Mouse (Mus musculus) megakaryocyte progenitor cell, adult 5-6 weeks (primary cell): Measurements from ENCODE around the gene 0610012G03Rik. TPM values are rescaled to one million over a fixed set of nuclear protein-coding genes. Genes with fewer than 3 reads are reported as not detected.

Experiments used
- ATAC-seq: replicated peaks from 2 replicates; pipeline ENCODE4 v1.8.0; 2016; ENCODE audit warnings: mild to moderate bottlenecking, moderate TSS enrichment, inconsistent platforms; ENCODE audit not compliant: poor library complexity
- total RNA-seq, 2 experiments: library from RNA; stranded (forward) in 1 of 2; stranded (reverse) in 1 of 2; fragments of 157-497, 149-512 nt in 1 of 2; fragments of 200-1000 nt in 1 of 2; gene quantifications; 2 replicates each; pipeline versions ENCODE4 v1.2.3 to v1.2.4; 2015 to 2017

0610012G03Rik gene
- total RNA-seq, 2 experiments from 2014 or later, result 14.1 to 28.3 TPM

DNA sequence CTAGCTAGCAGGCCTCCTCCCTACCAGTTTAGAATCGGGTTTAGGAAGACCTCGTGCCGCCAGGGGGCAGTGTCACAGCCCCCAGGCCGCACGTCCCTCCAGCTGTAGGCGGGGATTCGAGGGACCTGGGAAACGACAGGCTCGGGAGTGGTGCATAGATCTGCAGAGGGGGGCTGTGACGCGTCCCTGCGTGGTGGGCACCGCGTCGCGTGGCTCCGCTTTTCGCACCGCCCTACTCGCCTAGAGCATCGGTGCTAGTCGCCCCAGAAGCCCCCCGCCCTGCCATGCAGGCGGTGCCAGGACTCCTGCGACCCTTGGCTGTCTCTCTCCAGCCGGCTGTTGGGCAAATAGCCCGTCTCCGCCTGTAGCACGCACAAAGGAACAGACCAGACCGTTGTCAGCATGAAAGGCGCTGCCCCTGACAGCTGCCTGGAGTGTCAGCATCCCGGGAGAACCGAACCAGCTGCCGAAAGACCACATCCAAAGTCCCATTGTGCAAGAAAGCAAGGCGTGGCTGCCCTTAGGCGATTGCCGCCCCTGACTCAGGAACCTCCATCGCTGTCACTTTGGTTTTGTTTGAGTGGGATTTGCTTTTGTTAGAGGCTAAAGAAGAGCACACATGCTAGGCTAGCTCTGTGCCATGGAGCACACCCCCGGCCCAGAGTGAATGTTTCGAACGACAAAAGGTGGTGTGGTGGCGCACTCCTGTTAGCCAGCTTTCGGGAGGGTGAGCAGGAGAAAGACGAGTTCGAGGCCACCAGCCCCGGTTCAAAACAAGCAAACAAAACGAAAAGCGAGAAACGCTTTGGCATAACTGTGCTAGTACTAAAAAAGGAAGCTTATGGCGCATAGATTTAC, 15.2 kb downstream of the 0610012G03Rik start:
- peak; percentile 92 for ATAC-seq

DNA sequence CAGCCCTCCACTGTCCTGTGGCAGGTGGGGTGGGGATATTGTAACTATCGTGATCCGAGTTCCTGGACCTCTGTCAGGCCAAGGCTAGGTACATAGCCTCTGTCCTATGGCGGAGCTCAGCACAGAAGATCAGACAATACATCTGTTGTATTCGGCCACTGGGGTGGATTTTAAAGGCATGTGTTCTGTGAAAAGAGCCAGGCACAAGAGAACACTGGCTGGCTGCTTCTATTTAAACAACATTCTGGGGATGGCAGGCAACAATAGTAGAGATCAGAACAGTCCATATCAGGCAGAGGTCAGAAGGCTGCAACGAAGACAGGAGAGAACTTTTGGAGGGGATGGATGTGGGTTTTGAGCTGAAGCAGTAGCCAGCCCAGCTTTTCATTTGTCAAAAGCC, 16.0 kb downstream of the 0610012G03Rik start:
- ATAC-seq, result no peak

- ATAC-seq, result no peak
Measured at GRCm38 (mm10) chr16:31931330-31931729, 17.0 kb downstream of the 0610012G03Rik start.

- no peak for ATAC-seq
Measured at GRCm38 (mm10) chr16:31927412-31927811, 20.9 kb downstream of the 0610012G03Rik start.

GRCm38 (mm10) chr16:31926547-31927182, 21.6 kb downstream of the 0610012G03Rik start:
- no peak for ATAC-seq

GRCm38 (mm10) chr16:31926091-31926490, 22.2 kb downstream of the 0610012G03Rik start:
- ATAC-seq, result no peak

- ATAC-seq, result no peak
Measured at GRCm38 (mm10) chr16:31924368-31924767, 23.9 kb downstream of the 0610012G03Rik start.

DNA sequence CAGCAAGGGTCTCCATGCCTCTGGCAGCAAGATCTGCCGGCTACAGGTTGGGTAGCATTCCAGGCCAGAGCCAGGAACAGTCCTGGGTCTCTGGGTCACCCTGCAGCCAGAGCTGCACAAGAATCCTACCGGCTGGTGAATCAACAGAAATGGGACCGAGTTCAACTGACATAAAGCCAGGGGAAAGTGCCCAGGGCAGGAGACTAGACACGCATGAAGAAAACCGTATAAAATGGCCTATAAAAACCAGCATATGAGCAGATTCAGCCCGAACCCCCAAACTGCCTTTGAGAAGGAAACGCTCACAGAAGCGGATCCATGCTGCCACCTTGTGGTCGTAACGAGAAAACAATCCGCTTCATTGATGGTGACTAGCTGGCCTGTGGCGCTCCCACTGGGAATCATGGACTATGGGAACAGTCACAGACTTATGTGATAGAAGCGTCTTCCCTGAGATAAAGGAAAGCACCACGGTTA, 30.0 kb downstream of the 0610012G03Rik start:
- peak; percentile 94 for ATAC-seq

GRCm38 (mm10) chr16:31917776-31918175, 30.5 kb downstream of the 0610012G03Rik start:
- ATAC-seq, result no peak

- ATAC-seq, result no peak
Measured at GRCm38 (mm10) chr16:31910281-31910847, 37.9 kb downstream of the 0610012G03Rik start.

- ATAC-seq, result no peak
Measured at GRCm38 (mm10) chr16:31908959-31909358, 39.3 kb downstream of the 0610012G03Rik start.

DNA sequence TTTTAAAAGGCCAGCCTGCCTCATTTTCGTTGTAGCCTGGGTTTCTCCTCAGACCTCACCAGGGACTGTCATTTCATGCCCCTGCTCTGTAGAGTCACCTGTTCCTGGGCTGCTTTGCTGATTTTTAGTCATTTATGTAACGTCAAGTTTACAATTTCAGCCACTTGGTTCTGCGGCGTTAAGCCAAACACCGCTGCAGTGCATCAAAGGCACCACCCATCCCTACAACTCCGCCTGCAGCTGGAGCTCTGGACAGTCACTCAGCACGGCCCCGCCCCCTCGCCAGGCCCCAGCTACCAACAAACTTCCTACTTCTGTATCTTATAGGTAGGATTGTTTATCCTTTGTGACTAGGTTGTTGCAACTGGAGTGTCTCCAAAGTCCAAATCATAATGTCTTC, 41.4 kb downstream of the 0610012G03Rik start:
- peak; percentile 81 for ATAC-seq

DNA sequence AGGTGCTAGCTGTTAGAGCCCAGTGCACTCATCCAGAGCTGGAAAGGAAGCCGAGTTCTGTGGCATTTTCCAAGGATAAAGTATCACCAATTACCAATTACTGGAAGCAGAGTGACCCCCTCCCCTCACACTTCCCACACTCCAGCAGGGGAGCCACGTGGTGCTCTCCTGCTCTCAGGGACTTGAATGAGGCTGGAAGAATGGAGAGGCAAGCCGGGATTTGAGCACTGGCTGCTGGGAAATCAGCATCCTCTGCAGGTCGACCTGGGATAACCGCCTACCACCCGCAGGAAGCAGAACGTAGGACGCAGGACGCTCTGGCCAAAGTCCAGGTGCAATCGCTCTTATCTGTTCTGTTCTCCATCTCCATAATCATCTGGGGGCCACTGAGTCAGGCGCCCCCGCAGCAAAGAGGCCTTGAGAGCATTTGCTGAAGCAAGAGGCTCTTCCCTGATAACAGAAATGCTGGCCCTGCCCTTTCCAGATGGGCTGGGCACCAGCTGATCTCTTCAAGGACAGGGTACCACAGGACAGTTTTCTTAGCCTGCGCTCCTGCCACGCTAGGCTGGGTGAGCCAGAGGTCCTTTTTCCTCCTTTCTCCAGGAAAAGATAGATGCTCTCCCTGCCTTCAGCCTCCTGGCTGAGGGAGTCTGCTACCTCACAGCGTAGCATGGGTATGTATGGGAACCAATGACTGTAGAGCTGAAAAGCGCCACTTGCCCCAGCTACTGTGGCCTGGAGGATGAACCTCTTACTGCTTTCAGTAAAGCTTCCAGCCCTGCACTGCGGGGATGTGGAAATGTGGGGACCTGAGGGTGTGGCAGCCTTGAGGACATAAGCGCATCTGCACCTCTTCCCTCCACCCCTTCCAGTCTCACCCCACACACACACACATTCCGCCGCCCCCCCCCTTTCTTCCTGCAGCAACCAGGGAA, 42.1 kb downstream of the 0610012G03Rik start:
- ATAC-seq, result no peak

DNA sequence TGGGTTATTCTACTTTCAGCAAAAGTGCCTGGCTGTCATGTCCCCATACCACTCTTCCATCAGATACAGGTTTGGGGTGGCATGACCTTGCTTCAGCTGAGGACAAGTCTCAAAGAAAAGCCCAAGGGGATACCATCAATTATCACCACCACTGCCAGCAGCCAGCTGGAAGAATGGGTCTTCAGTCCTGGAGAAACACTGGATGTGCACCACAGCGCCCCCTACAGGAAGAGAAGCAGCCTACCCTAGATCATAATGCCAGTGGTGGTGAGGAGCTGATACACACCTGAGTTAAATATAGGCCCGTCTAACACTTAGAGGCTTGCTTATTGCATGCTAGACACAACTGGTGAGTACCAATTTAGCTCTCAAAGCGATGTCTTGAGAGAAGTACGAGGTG, 43.0 kb downstream of the 0610012G03Rik start:
- no peak for ATAC-seq

- ATAC-seq, result no peak
Measured at GRCm38 (mm10) chr16:31903239-31903638, 45.1 kb downstream of the 0610012G03Rik start.

GRCm38 (mm10) chr16:31901886-31902285, 46.4 kb downstream of the 0610012G03Rik start:
- no peak for ATAC-seq

DNA sequence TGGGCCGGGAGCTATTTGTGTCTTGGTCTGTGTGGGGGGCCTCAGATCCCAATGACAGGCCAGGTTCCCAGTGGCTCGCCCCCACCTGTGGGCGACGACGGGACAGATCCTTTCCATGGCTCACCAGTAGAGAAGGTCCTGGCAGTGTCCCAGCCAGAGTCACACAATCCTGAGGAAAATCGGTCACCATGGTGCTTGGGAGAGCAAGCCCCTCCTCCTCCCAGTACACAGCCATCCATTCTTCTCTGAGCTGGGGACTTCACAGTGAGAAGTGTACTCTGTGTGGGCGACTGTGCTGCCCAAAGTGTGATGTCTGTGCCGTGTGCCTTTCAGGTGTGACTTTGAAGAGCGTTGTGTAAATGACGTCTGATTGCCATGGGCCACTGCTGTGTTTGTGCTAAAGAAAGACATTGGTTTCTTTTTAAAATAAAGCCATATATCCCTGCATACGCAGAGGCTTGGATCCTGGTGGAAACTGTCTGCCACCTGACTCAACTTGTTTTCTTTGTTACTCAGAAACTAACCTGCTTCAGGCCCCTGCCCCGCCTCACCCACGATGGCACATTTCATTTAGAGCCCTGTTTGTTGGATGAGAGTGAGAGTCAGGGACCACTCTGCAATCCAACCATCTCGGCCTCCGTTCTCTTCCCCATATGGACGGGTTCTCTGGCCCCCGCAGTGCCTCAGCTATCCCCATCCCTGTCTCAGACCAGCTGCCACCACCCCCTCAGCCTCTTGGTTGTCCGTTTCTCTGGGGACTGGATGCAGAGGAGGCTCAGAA, 49.6 kb downstream of the 0610012G03Rik start:
- no peak for ATAC-seq
